In genomic region chr13:37903476-37903875, GRCm38 (mm10) we compare ENCODE assay signal across 27 mouse cellular contexts.
DNase-seq lines count a peak whose midpoint lies in the region; ATAC-seq and TF ChIP-seq lines count a peak whose summit lies in the region.
"Had no signal": no experiment of that assay in that cellular context is flagged by ENCODE, and none has a peak within 500 bp of the region (broad histone marks: within the 10 kb centered on the region; RNA-seq: fewer than 3 reads in every experiment).

No protein-coding gene starts in this region.

- H3K4me1 ChIP-seq in kidney, adult 2 months (ENCODE audit: control insufficient read depth, insufficient read depth, low read length) = peaks cover 7% of the 10 kb centered on the region
- peaks cover 17% of the 10 kb centered on the region for H3K4me1 ChIP-seq in kidney, embryonic 16.5 days (ENCODE audit: insufficient read depth, low read length)
- no peaks in the 10 kb centered on the region for H3K4me1 ChIP-seq in liver, embryonic 14.5 days (replicated peaks; ENCODE audit: control insufficient read depth in 2 of 2, insufficient read depth in 2 of 2, low read length in 1 of 2)
- H3K4me1 ChIP-seq in liver, embryonic 12.5 days = peaks cover 6% of the 10 kb centered on the region; the same call in 1 of the 2 replicates
- H3K4me1 ChIP-seq in hindbrain, embryonic 11.5 days (replicated peaks; ENCODE audit: control insufficient read depth, insufficient read depth, low read length) = no peaks in the 10 kb centered on the region
- H3K4me1 ChIP-seq: embryonic facial prominence, embryonic 12.5 days; forebrain, embryonic 12.5 days; forebrain, embryonic 15.5 days; hindbrain, embryonic 10.5 days had no signal

- no peak overlapping the region for H3K4me3 ChIP-seq in kidney, adult 2 months (ENCODE audit: insufficient read depth, low read depth, low read length)
- no peak overlapping the region for H3K4me3 ChIP-seq in kidney, embryonic 16.5 days (ENCODE audit: low read length)
- no peak overlapping the region for H3K4me3 ChIP-seq in liver, embryonic 14.5 days (ENCODE audit: insufficient read depth in 1 of 2, low read depth in 2 of 2, low read length in 2 of 2)
- H3K4me3 ChIP-seq in liver, embryonic 12.5 days = no peak overlapping the region
- H3K4me3 ChIP-seq in hindbrain, embryonic 11.5 days (ENCODE audit: low read depth, low read length) = no peak overlapping the region
- H3K4me3 ChIP-seq: embryonic facial prominence, embryonic 12.5 days; embryonic facial prominence, embryonic 15.5 days; forebrain, embryonic 12.5 days; forebrain, embryonic 15.5 days; heart, embryonic 12.5 days; heart, embryonic 15.5 days; hindbrain, embryonic 10.5 days had no signal

- peaks cover 8% of the 10 kb centered on the region for H3K36me3 ChIP-seq in kidney, adult 2 months (ENCODE audit: control insufficient read depth, insufficient read depth, low read length)
- peaks cover 53% of the 10 kb centered on the region for H3K36me3 ChIP-seq in kidney, embryonic 16.5 days (ENCODE audit: insufficient read depth, low read length)
- peaks cover 34% of the 10 kb centered on the region for H3K36me3 ChIP-seq in liver, embryonic 14.5 days (replicated peaks; ENCODE audit: control insufficient read depth, insufficient read depth, low read depth)
- H3K36me3 ChIP-seq in liver, embryonic 12.5 days = peaks cover 85% of the 10 kb centered on the region
- no peaks in the 10 kb centered on the region for H3K36me3 ChIP-seq in hindbrain, embryonic 11.5 days (ENCODE audit: control insufficient read depth, insufficient read depth, low read length)
- H3K36me3 ChIP-seq: forebrain, embryonic 12.5 days; forebrain, embryonic 15.5 days had no signal

- no peak overlapping the region for H3K27ac ChIP-seq in kidney, adult 2 months (ENCODE audit: insufficient read depth, low read depth, low read length)
- H3K27ac ChIP-seq in kidney, embryonic 16.5 days (ENCODE audit: low read length) = no peak overlapping the region
- H3K27ac ChIP-seq in liver, embryonic 14.5 days = no peak overlapping the region
- no peak overlapping the region for H3K27ac ChIP-seq in liver, embryonic 12.5 days
- H3K27ac ChIP-seq in hindbrain, embryonic 11.5 days (ENCODE audit: low read depth, low read length) = no peak overlapping the region
- H3K27ac ChIP-seq: embryonic facial prominence, embryonic 12.5 days; embryonic facial prominence, embryonic 15.5 days; forebrain, embryonic 12.5 days; forebrain, embryonic 15.5 days; heart, embryonic 15.5 days; hindbrain, embryonic 10.5 days; hindbrain, embryonic 14.5 days had no signal

- no peak for TF ChIP-seq CTCF in kidney, adult 2 months (conservative IDR thresholded peaks at IDR 0.05; ENCODE audit: insufficient read depth, insufficient read length, low read depth, low read length)
- TF ChIP-seq CTCF in liver, embryonic 14.5 days (IDR thresholded peaks at IDR 0.05; ENCODE audit: low read depth) = no peak

- WGBS in kidney, adult 2 months = 57% methylated on average over 4 of the region's 4 CpGs
- 90% methylated on average over 4 of the region's 4 CpGs for WGBS in kidney, embryonic 16.5 days
- WGBS in liver, embryonic 14.5 days (ENCODE audit: insufficient replicate concordance) = 75% methylated on average over 4 of the region's 4 CpGs
- 83% methylated on average over 4 of the region's 4 CpGs for WGBS in liver, embryonic 12.5 days (ENCODE audit: insufficient replicate concordance)
- WGBS in hindbrain, embryonic 11.5 days = 95% methylated on average over 4 of the region's 4 CpGs

- H3K9ac ChIP-seq in kidney, embryonic 16.5 days (replicated peaks; ENCODE audit: low read length) = no peak overlapping the region
- H3K9ac ChIP-seq in liver, embryonic 14.5 days (replicated peaks) = no peak overlapping the region
- H3K9ac ChIP-seq in liver, embryonic 12.5 days = no peak overlapping the region
- no peak overlapping the region for H3K9ac ChIP-seq in hindbrain, embryonic 11.5 days (ENCODE audit: low read depth, low read length)
- H3K9ac ChIP-seq: embryonic facial prominence, embryonic 12.5 days; embryonic facial prominence, embryonic 15.5 days; forebrain, embryonic 12.5 days; forebrain, embryonic 15.5 days; heart, embryonic 12.5 days; heart, embryonic 15.5 days; hindbrain, embryonic 14.5 days had no signal

- no peak for TF ChIP-seq EP300 in liver, embryonic 14.5 days (IDR thresholded peaks at IDR 0.05; ENCODE audit: low read depth)

- no peak for ATAC-seq in kidney, embryonic 16.5 days (ENCODE audit: low FRiP score, low TSS enrichment)
- ATAC-seq in liver, embryonic 14.5 days (ENCODE audit: insufficient read depth) = peak; percentile 50
- no peak for ATAC-seq in liver, embryonic 12.5 days
- ATAC-seq in hindbrain, embryonic 11.5 days (ENCODE audit: low FRiP score) = no peak
- ATAC-seq: forebrain, embryonic 15.5 days; Patski had no signal

- no peak for TF ChIP-seq POLR2A in kidney, adult 2 months (IDR thresholded peaks at IDR 0.05; ENCODE audit: low read depth, low read length)

- DNase-seq in kidney, adult 2 months = peak; percentile 51
- peak; percentile 26 to 50 for DNase-seq in kidney, postnatal 36 days
- DNase-seq in kidney, adult 18-20 months = no peak
- no peak for DNase-seq in liver, embryonic 14.5 days (ENCODE audit: low read depth in 3 of 3, low spot score in 3 of 3)
- no peak for DNase-seq in adrenal gland, adult (ENCODE audit: inconsistent age in 2 of 2, low spot score in 1 of 2)
- no peak for DNase-seq in hindbrain, embryonic 11.5 days (ENCODE audit: low spot score)
- DNase-seq: adrenal gland, adult 2 months; adrenal gland, postnatal 14 days; cerebellum, adult 11 months; cerebellum, adult 2 months; cerebellum, adult 9-11 months; cerebellum, postnatal 25 days; gastrocnemius, postnatal 25 days; heart, adult 18-20 months; heart, postnatal 10 days; heart, postnatal 36 days had no signal

- no peaks in the 10 kb centered on the region for H3K27me3 ChIP-seq in kidney, adult 2 months (replicated peaks; ENCODE audit: control insufficient read depth, insufficient read depth, low read length)
- H3K27me3 ChIP-seq in kidney, embryonic 16.5 days (ENCODE audit: insufficient read depth, low read length) = no peaks in the 10 kb centered on the region
- H3K27me3 ChIP-seq in liver, embryonic 14.5 days (ENCODE audit: control insufficient read depth, insufficient read depth, low read length) = no peaks in the 10 kb centered on the region
- no peaks in the 10 kb centered on the region for H3K27me3 ChIP-seq in liver, embryonic 12.5 days (replicated peaks)
- H3K27me3 ChIP-seq in hindbrain, embryonic 11.5 days (ENCODE audit: control insufficient read depth, insufficient read depth, low read length) = no peaks in the 10 kb centered on the region
- H3K27me3 ChIP-seq: embryonic facial prominence, embryonic 12.5 days; embryonic facial prominence, embryonic 15.5 days; forebrain, embryonic 12.5 days; forebrain, embryonic 15.5 days; heart, embryonic 12.5 days; heart, embryonic 15.5 days; Patski had no signal

- no peak overlapping the region for H3K4me2 ChIP-seq in kidney, embryonic 16.5 days (replicated peaks; ENCODE audit: low read depth, low read length)
- H3K4me2 ChIP-seq in liver, embryonic 14.5 days (ENCODE audit: low read depth) = no peak overlapping the region
- no peak overlapping the region for H3K4me2 ChIP-seq in liver, embryonic 12.5 days
- H3K4me2 ChIP-seq in hindbrain, embryonic 11.5 days (replicated peaks; ENCODE audit: low read depth, low read length) = no peak overlapping the region
- H3K4me2 ChIP-seq: embryonic facial prominence, embryonic 12.5 days; embryonic facial prominence, embryonic 15.5 days; forebrain, embryonic 12.5 days; forebrain, embryonic 15.5 days; heart, embryonic 12.5 days; heart, embryonic 15.5 days; hindbrain, embryonic 14.5 days had no signal

- H3K9me3 ChIP-seq in kidney, embryonic 16.5 days (ENCODE audit: low read length) = no peaks in the 10 kb centered on the region
- H3K9me3 ChIP-seq in liver, embryonic 14.5 days (ENCODE audit: control insufficient read depth, low read length) = no peaks in the 10 kb centered on the region
- H3K9me3 ChIP-seq in liver, embryonic 12.5 days (replicated peaks) = no peaks in the 10 kb centered on the region
- no peaks in the 10 kb centered on the region for H3K9me3 ChIP-seq in hindbrain, embryonic 11.5 days (ENCODE audit: control insufficient read depth, low read length)
- H3K9me3 ChIP-seq: embryonic facial prominence, embryonic 12.5 days; embryonic facial prominence, embryonic 15.5 days; forebrain, embryonic 12.5 days; forebrain, embryonic 15.5 days; heart, embryonic 12.5 days; heart, embryonic 15.5 days; hindbrain, embryonic 10.5 days had no signal

Comparison
In these comparisons a context has a peak if more than half of its experiments do, and no peak if none do; other contexts are left out.
1. DNase-seq: peak in kidney, adult 2 months (single experiment) and kidney, postnatal 36 days (2 of 2); none in kidney, adult 18-20 months (single experiment), liver, embryonic 14.5 days (0 of 3), adrenal gland, adult (0 of 2) and hindbrain, embryonic 11.5 days (single experiment).